Mouse (Mus musculus) megakaryocyte, embryonic 14.5 days (primary cell): ENCODE measurements at regions not wholly inside any gene's neighbourhood (a gene's known extent, or its start where the extent isn't known, plus 50 kb on each side); places are given as distances from the start of the nearest gene placed in this dataset.

ENCODE experiments used
- FLI1 ChIP-seq: IDR thresholded peaks from 2 replicates; pipeline ENCODE4 v1.6.1; 2012; ENCODE audit warnings: low read length, inconsistent platforms, mixed read lengths
- GATA1 ChIP-seq: IDR thresholded peaks from 3 replicates; pipeline ENCODE4 v1.6.1; 2012; ENCODE audit warnings: mixed read lengths, low read length, inconsistent platforms, borderline replicate concordance

DNA sequence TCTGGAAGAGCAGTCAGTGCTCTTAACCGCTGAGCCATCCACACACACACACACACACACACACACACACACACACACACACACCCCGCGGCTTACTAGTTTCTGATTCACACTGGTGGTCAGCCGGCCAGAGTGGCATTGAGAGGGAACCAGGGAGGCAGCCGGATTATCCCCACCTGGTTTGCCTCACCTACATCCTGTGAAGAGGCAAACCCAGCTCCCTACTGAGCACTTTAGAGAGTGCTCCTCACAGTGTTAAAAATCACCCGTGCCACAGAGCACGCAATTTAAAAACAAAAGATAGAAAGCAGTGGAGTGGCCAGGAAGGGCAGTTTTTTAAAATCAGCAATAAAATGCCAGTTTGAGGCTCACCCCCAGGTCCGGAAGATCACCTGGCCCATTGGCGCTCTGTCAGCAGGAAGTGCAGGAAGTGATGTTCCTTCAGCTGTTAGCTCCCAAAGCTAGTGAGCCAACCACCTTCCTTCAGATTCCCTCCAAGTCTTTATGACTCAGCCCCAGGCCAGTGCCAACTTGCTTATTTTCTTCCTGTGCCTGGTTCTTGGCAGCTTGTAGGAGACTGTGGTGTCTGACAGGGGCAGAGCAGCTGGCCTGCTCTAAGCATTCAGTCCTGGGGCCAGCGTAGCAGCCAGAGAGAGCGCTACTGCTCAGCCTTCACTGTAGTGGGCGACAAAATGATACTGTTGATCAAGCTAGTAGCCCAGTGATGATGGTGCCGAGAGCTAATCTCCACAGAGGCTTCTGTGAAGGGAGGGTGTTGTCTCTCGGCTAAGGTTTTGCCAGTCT lies 57.9 kb upstream of the Max start:
- TF ChIP-seq GATA1 (no peak), FLI1 (no peak)
